Mouse (Mus musculus): Measurements from ENCODE around the gene Col7a1.

GRCm38 (mm10) chr9:108955241-108955640 lies 1.9 kb downstream of the Col7a1 start:
- TF ChIP-seq TCF12 (IDR thresholded peaks at IDR 0.05; ENCODE audit: insufficient read depth, poor library complexity, severe bottlenecking) (no peak), POLR2A (IDR thresholded peaks at IDR 0.05; ENCODE audit: insufficient read length, low read depth) (no peak)
